Mouse (Mus musculus): Measurements from ENCODE around the gene B3galt6.
A peak's percentile ranks its signal among the peaks of the same experiment; 100 is the strongest.

B3galt6 gene

GRCm38 (mm10) chr4:155991211-155991907 lies 1.1 kb downstream of the B3galt6 start:
- no peak for DNase-seq (ENCODE audit: low spot score)

GRCm38 (mm10) chr4:155983788-155984187 lies 8.7 kb downstream of the B3galt6 start:
- no peak for DNase-seq (ENCODE audit: low spot score)

GRCm38 (mm10) chr4:155981436-155982082 lies 10.9 kb downstream of the B3galt6 start:
- DNase-seq (ENCODE audit: low spot score), result no peak

- no peak for DNase-seq (ENCODE audit: low spot score)
These were observed 19.2 kb downstream of the B3galt6 start for GRCm38 (mm10) chr4:155973239-155973638.

- no peak for DNase-seq (ENCODE audit: low spot score)
These were observed 19.8 kb downstream of the B3galt6 start for GRCm38 (mm10) chr4:155972651-155973050.

GRCm38 (mm10) chr4:155970286-155970685 lies 22.2 kb downstream of the B3galt6 start:
- no peak for DNase-seq (ENCODE audit: low spot score)

GRCm38 (mm10) chr4:155969043-155969653 lies 23.3 kb downstream of the B3galt6 start:
- no peak for DNase-seq (ENCODE audit: low spot score)

GRCm38 (mm10) chr4:155964396-155964795 lies 28.1 kb downstream of the B3galt6 start:
- DNase-seq (ENCODE audit: low spot score), result no peak

GRCm38 (mm10) chr4:155963106-155963505 lies 29.3 kb downstream of the B3galt6 start:
- DNase-seq (ENCODE audit: low spot score), result no peak

- DNase-seq (ENCODE audit: low spot score), result peak; percentile 55
These were observed 30.1 kb downstream of the B3galt6 start, which contains the start of gene C1qtnf12 for GRCm38 (mm10) chr4:155962167-155962971. Gene C1qtnf12 (plus strand): TSS chr4:155962318.

GRCm38 (mm10) chr4:155959275-155959674 lies 33.2 kb downstream of the B3galt6 start:
- DNase-seq (ENCODE audit: low spot score), result peak; percentile 92

- DNase-seq (ENCODE audit: low spot score), result no peak
These were observed 37.0 kb downstream of the B3galt6 start for GRCm38 (mm10) chr4:155955491-155955890.

- no peak for DNase-seq (ENCODE audit: low spot score)
These were observed 45.4 kb downstream of the B3galt6 start for GRCm38 (mm10) chr4:155947094-155947493.

GRCm38 (mm10) chr4:155944271-155944670 lies 48.2 kb downstream of the B3galt6 start:
- DNase-seq (ENCODE audit: low spot score), result no peak

GRCm38 (mm10) chr4:155943534-155944249 lies 48.8 kb downstream of the B3galt6 start, which contains the start of gene Ube2j2:
Gene Ube2j2 (plus strand): TSS chr4:155943831.
- DNase-seq (ENCODE audit: low spot score), result peak; percentile 97

GRCm38 (mm10) chr4:155943049-155943452 lies 49.4 kb downstream of the B3galt6 start:
- no peak for DNase-seq (ENCODE audit: low spot score)
